Mouse (Mus musculus): ENCODE measurements around the gene Olfr1115. TPM values are rescaled to one million over a fixed set of nuclear protein-coding genes. Genes with fewer than 3 reads are reported as not detected.

Olfr1115 gene
- polyA plus RNA-seq (2014; fragmentation: Illumina TruSeq; extraction: RNeasy Lipid Tissue Mini Kit (QIAGEN cat#74804); ENCODE audit: low read depth, low replicate concordance) = not detected

GRCm38 (mm10) chr2:87247713-87248112, at the start of gene Olfr1115:
TSS of gene Olfr1115 (plus strand) at chr2:87248013.

GRCm38 (mm10) chr2:87208670-87209069, 39.1 kb upstream of the Olfr1115 start, which contains the start of gene Olfr1113:
TSS of gene Olfr1113 (plus strand) at chr2:87208970.

GRCm38 (mm10) chr2:87267234-87267633, 19.4 kb downstream of the Olfr1115 start, which contains the start of gene Olfr1116:
TSS of gene Olfr1116 (plus strand) at chr2:87267534.

Other genes with a start within 250 kb of the Olfr1115 start
- gene Olfr1102, start 249.6 kb upstream of the Olfr1115 start, polyA plus RNA-seq (2014; fragmentation: Illumina TruSeq; extraction: RNeasy Lipid Tissue Mini Kit (QIAGEN cat#74804); ENCODE audit: low read depth, low replicate concordance) = not detected
- not detected for gene Olfr1104, start 220.9 kb upstream of the Olfr1115 start, polyA plus RNA-seq (2014; fragmentation: Illumina TruSeq; extraction: RNeasy Lipid Tissue Mini Kit (QIAGEN cat#74804); ENCODE audit: low read depth, low replicate concordance)
- not detected for gene Olfr1105, start 211.5 kb upstream of the Olfr1115 start, polyA plus RNA-seq (2014; fragmentation: Illumina TruSeq; extraction: RNeasy Lipid Tissue Mini Kit (QIAGEN cat#74804); ENCODE audit: low read depth, low replicate concordance)
- gene Olfr1106, start 195.7 kb upstream of the Olfr1115 start, polyA plus RNA-seq (2014; fragmentation: Illumina TruSeq; extraction: RNeasy Lipid Tissue Mini Kit (QIAGEN cat#74804); ENCODE audit: low read depth, low replicate concordance) = not detected
- gene Olfr1107, start 172.2 kb upstream of the Olfr1115 start, polyA plus RNA-seq (2014; fragmentation: Illumina TruSeq; extraction: RNeasy Lipid Tissue Mini Kit (QIAGEN cat#74804); ENCODE audit: low read depth, low replicate concordance) = not detected
- not detected for gene Olfr1109, start 152.0 kb upstream of the Olfr1115 start, polyA plus RNA-seq (2014; fragmentation: Illumina TruSeq; extraction: RNeasy Lipid Tissue Mini Kit (QIAGEN cat#74804); ENCODE audit: low read depth, low replicate concordance)
- not detected for gene Olfr259, start 133.4 kb upstream of the Olfr1115 start, polyA plus RNA-seq (2014; fragmentation: Illumina TruSeq; extraction: RNeasy Lipid Tissue Mini Kit (QIAGEN cat#74804); ENCODE audit: low read depth, low replicate concordance)
- not detected for gene Olfr1110, start 107.7 kb upstream of the Olfr1115 start, polyA plus RNA-seq (2014; fragmentation: Illumina TruSeq; extraction: RNeasy Lipid Tissue Mini Kit (QIAGEN cat#74804); ENCODE audit: low read depth, low replicate concordance)
- not detected for gene Olfr1111, start 95.4 kb upstream of the Olfr1115 start, polyA plus RNA-seq (2014; fragmentation: Illumina TruSeq; extraction: RNeasy Lipid Tissue Mini Kit (QIAGEN cat#74804); ENCODE audit: low read depth, low replicate concordance)
- not detected for gene Olfr1112, start 60.2 kb upstream of the Olfr1115 start, polyA plus RNA-seq (2014; fragmentation: Illumina TruSeq; extraction: RNeasy Lipid Tissue Mini Kit (QIAGEN cat#74804); ENCODE audit: low read depth, low replicate concordance)
- gene Olfr1113, start 39.0 kb upstream of the Olfr1115 start, polyA plus RNA-seq (2014; fragmentation: Illumina TruSeq; extraction: RNeasy Lipid Tissue Mini Kit (QIAGEN cat#74804); ENCODE audit: low read depth, low replicate concordance) = not detected
- not detected for gene Olfr1116, start 19.5 kb downstream of the Olfr1115 start, polyA plus RNA-seq (2014; fragmentation: Illumina TruSeq; extraction: RNeasy Lipid Tissue Mini Kit (QIAGEN cat#74804); ENCODE audit: low read depth, low replicate concordance)
- not detected for gene Olfr1118, start 59.6 kb downstream of the Olfr1115 start, polyA plus RNA-seq (2014; fragmentation: Illumina TruSeq; extraction: RNeasy Lipid Tissue Mini Kit (QIAGEN cat#74804); ENCODE audit: low read depth, low replicate concordance)
- gene Olfr1120, start 106.8 kb downstream of the Olfr1115 start, polyA plus RNA-seq (2014; fragmentation: Illumina TruSeq; extraction: RNeasy Lipid Tissue Mini Kit (QIAGEN cat#74804); ENCODE audit: low read depth, low replicate concordance) = not detected
- not detected for gene Olfr1121, start 121.9 kb downstream of the Olfr1115 start, polyA plus RNA-seq (2014; fragmentation: Illumina TruSeq; extraction: RNeasy Lipid Tissue Mini Kit (QIAGEN cat#74804); ENCODE audit: low read depth, low replicate concordance)
- not detected for gene Olfr1122, start 137.8 kb downstream of the Olfr1115 start, polyA plus RNA-seq (2014; fragmentation: Illumina TruSeq; extraction: RNeasy Lipid Tissue Mini Kit (QIAGEN cat#74804); ENCODE audit: low read depth, low replicate concordance)
- gene Olfr1123, start 168.6 kb downstream of the Olfr1115 start, polyA plus RNA-seq (2014; fragmentation: Illumina TruSeq; extraction: RNeasy Lipid Tissue Mini Kit (QIAGEN cat#74804); ENCODE audit: low read depth, low replicate concordance) = not detected
- gene Olfr1124, start 182.3 kb downstream of the Olfr1115 start, polyA plus RNA-seq (2014; fragmentation: Illumina TruSeq; extraction: RNeasy Lipid Tissue Mini Kit (QIAGEN cat#74804); ENCODE audit: low read depth, low replicate concordance) = not detected
- gene Olfr1126, start 205.9 kb downstream of the Olfr1115 start, polyA plus RNA-seq (2014; fragmentation: Illumina TruSeq; extraction: RNeasy Lipid Tissue Mini Kit (QIAGEN cat#74804); ENCODE audit: low read depth, low replicate concordance) = not detected
- gene Pramel7, start 249.1 kb downstream of the Olfr1115 start, polyA plus RNA-seq (2014; fragmentation: Illumina TruSeq; extraction: RNeasy Lipid Tissue Mini Kit (QIAGEN cat#74804); ENCODE audit: low read depth, low replicate concordance) = not detected